Mouse (Mus musculus) liver, embryonic 12.5 days (tissue): ENCODE data around the gene 1600012H06Rik. TPM values are rescaled to one million over a fixed set of nuclear protein-coding genes. Genes with fewer than 3 reads are reported as not detected.
"Not testable (repeated sequence)": the region's sequence is repeated elsewhere in the genome, so short reads cannot be mapped to it uniquely, and the experiment has no call there.

ENCODE experiments used
- ATAC-seq: fragments of 200-750 bp; cut with Nextera tagmentation; 2 replicates; pipeline ENCODE4 v1.8.0; 2017; ENCODE audit warnings: moderate number of reproducible peaks, mild to moderate bottlenecking, moderate library complexity
- H3K27ac ChIP-seq: fragments of 300-500 bp; sonication (generic); 2 replicates; pipeline ENCODE4 v1.5.1; 2016; ENCODE audit warnings: mild to moderate bottlenecking
- H3K27me3 ChIP-seq: fragments of 300-500 bp; sonication (generic); replicated peaks from 2 replicates; pipeline ENCODE4 v1.6.1; 2016; ENCODE audit warnings: mild to moderate bottlenecking, moderate library complexity
- H3K36me3 ChIP-seq: fragments of 300-500 bp; sonication (generic); 2 replicates; pipeline ENCODE4 v1.6.1; 2016; ENCODE audit warnings: mild to moderate bottlenecking, moderate library complexity
- H3K4me1 ChIP-seq: fragments of 300-500 bp; sonication (generic); 2 replicates; pipeline ENCODE4 v1.6.1; 2016
- H3K4me2 ChIP-seq: fragments of 300-500 bp; sonication (generic); 2 replicates; pipeline ENCODE4 v1.6.1; 2016; ENCODE audit warnings: mild to moderate bottlenecking, moderate library complexity
- H3K4me3 ChIP-seq: fragments of 300-500 bp; sonication (generic); 2 replicates; pipeline ENCODE4 v1.5.1; 2016; ENCODE audit warnings: mild to moderate bottlenecking, moderate library complexity
- H3K9ac ChIP-seq: fragments of 300-500 bp; sonication (generic); 2 replicates; pipeline ENCODE4 v1.6.1; 2016; ENCODE audit warnings: mild to moderate bottlenecking, moderate library complexity
- H3K9me3 ChIP-seq: fragments of 300-500 bp; sonication (generic); replicated peaks from 2 replicates; pipeline ENCODE4 v1.6.1; 2016; ENCODE audit warnings: mild to moderate bottlenecking, moderate library complexity
- WGBS: fragments of 180-500 bp; shearing (Covaris S2); methylation state at CpG from one replicate; pipeline ENCODE4 v1.1.7; 2016; ENCODE audit not compliant: insufficient replicate concordance; 5-methylcytosine and 5-hydroxymethylcytosine counted together
- polyA plus RNA-seq: library from polyadenylated mRNA; unstranded; fragments of >200 nt; fragmentation: Nextera tagmentation; extraction: Ambion mirVana; gene quantifications from 2 replicates; pipeline ENCODE4 v1.2.1, GENCODE M21; 2016

Gene 1600012H06Rik
- polyA plus RNA-seq, 1 experiment from 2014 or later, result 15.3 TPM

DNA sequence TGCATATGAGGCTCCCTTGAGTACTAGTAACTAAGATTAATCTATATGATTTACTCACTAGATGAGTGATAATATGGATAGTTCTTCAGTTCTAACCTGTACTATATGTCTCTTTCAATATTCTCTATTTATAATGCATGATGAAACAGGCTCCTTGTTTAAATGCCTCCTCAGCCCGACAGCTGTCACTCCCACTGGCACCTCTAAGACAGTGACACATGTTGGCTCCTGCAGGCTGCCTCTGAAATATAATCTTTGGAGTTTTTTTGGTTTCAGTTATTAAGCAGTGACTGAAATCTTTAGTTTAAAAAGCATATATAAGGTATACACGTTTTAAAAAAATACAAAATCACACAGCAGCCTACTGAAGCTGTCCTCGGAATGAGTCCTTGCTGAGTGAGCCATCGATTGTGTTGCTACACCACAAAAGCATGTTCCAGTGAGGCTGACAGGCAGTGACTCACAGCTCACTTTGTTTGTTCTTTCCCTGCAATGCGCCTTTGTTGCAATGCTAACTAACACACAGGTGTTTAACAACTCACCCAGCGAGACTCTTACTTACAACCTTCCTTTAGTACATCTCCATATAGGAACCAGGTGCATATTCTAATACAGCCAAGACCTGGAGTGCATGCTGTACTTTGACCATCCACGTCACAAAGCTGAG is 6.3 kb downstream of the 1600012H06Rik start:
- Histone ChIP-seq H3K27ac (no peak overlapping the region), H3K36me3 (peaks cover 91% of the 10 kb centered on the region), H3K9ac (no peak overlapping the region), H3K4me1 (peaks cover 24% of the 10 kb centered on the region), H3K9me3 (no peaks in the 10 kb centered on the region), H3K4me3 (no peak overlapping the region), H3K27me3 (no peaks in the 10 kb centered on the region), H3K4me2 (no peak overlapping the region)
- WGBS, result 80% methylated on average over 7 of the region's 7 CpGs
- ATAC-seq, result no peak

DNA sequence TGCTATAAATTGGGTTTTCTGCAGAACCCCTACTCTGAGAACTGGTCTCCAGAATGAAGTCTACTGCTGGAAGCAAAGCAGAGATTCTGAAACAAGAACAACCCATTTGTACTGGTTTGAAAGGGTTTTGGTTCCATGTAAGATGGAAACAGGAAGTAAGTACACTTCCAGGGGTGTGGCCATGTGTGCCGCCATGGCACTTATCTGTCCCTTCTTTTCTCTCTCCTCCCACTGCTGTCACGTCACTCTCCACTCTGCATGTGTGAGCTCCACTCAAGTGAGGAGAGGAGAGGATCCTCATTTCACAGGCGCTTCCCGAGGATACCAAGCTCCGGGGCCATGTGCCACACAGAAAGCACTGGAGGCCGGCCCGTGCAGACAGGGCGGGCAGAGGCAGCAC is 10.5 kb downstream of the 1600012H06Rik start:
- no peak overlapping the region for H3K9ac ChIP-seq
- no peaks in the 10 kb centered on the region for H3K27me3 ChIP-seq
- WGBS, result 62% methylated on average over 8 of the region's 8 CpGs
- H3K4me3 ChIP-seq, result no peak overlapping the region
- H3K27ac ChIP-seq, result peak overlapping the region; percentile 23; the same call in 1 of the 2 replicates
- peaks cover 32% of the 10 kb centered on the region for H3K4me1 ChIP-seq
- H3K9me3 ChIP-seq, result no peaks in the 10 kb centered on the region
- H3K36me3 ChIP-seq, result peaks cover 86% of the 10 kb centered on the region
- H3K4me2 ChIP-seq, result no peak overlapping the region
- peak; percentile 81 for ATAC-seq

DNA sequence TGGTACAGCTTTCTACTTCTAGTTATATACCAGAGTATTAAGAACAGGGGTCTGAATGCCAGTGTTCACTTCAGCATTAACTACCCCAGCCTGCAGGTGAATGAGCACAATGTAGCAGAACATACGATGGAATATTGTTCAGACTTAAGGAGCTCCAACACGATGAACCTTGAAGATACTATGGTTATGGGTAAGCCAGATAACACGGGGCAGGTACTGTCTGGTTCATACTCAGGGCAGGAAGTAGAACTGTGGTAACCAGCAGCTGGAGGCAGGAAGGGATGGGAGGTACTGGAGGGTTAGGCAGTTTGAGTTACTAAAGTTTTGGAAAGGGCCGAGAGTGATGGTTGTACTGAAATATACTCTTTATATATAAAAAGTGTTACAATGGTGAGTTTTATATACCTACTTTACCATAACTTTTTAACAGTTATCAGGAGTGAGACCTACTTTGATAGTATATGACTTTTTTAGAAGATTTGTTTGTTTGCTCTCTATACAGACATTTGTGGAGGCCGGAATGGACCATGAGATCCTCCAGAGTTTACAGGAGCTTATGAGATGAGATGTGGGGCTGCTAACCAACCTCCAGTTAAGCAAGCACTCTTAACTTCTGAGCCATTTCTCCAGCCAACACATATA is 15.8 kb downstream of the 1600012H06Rik start:
- Histone ChIP-seq H3K4me3 (peak overlapping the region; percentile 84), H3K4me1 (peaks cover 40% of the 10 kb centered on the region), H3K9ac (peak overlapping the region; percentile 48), H3K36me3 (peaks cover 40% of the 10 kb centered on the region), H3K4me2 (peak overlapping the region; percentile 84), H3K9me3 (no peaks in the 10 kb centered on the region), H3K27me3 (no peaks in the 10 kb centered on the region), H3K27ac (0 out of 2 replicates have a peak overlapping the region, but pooled peaks have one; percentile 62)
- 46% methylated on average over 5 of the region's 5 CpGs for WGBS
- ATAC-seq, result no peak

DNA sequence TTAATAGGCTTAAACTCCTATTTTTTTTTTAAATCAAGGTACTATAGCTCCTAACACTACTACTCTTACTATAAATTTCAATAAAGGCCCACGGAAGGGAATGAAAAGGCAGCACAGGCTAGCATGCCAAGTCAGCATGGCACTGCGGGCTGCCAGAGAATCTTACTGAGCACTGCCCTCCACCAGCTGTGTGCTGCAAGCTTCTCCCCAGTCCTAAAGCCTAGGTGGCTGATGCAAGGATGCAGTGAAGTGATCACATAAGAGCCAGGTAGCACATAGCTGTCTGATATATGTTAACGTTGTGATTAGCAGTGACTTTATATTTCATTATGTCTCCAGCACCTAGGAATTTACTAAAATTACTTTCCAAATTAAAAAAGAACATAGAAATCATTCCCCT is 17.0 kb downstream of the 1600012H06Rik start:
- Histone ChIP-seq H3K36me3 (peaks cover 29% of the 10 kb centered on the region), H3K27me3 (no peaks in the 10 kb centered on the region), H3K27ac (peak overlapping the region; percentile 64), H3K9me3 (no peaks in the 10 kb centered on the region), H3K4me1 (peaks cover 35% of the 10 kb centered on the region), H3K4me3 (peak overlapping the region; percentile 84), H3K4me2 (peak overlapping the region; percentile 84), H3K9ac (peak overlapping the region; percentile 70)
- ATAC-seq, result no peak
- WGBS, result 27% methylated on average over 3 of the region's 3 CpGs

DNA sequence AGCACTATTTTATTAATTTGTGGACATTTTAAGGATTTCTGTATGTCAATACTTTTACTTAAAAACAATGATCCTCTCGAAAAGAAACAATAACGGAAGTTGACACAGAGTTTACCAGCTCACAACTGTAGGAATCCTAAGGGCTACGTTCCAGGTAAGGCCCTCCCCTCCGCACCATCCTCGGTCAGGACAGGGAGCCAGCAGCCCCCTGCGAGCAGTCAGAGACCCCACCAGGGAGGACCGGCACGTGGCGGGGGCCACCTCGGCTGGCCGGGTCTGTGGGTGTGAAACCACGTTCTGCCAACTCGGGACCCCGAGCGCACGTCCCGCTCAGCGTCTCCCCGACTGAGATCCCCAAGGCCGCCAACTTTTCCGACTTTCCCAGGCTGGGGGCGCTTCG is 17.5 kb downstream of the 1600012H06Rik start:
- peak overlapping the region; percentile 97 for H3K9ac ChIP-seq
- H3K36me3 ChIP-seq, result peaks cover 28% of the 10 kb centered on the region
- WGBS, result 7% methylated on average over 19 of the region's 23 CpGs
- H3K9me3 ChIP-seq, result no peaks in the 10 kb centered on the region
- H3K27me3 ChIP-seq, result no peaks in the 10 kb centered on the region
- H3K27ac ChIP-seq, result peak overlapping the region; percentile 90
- H3K4me2 ChIP-seq, result peak overlapping the region; percentile 84
- peak; percentile 21; the same call in 1 of the 2 replicates for ATAC-seq
- peak overlapping the region; percentile 84 for H3K4me3 ChIP-seq
- peaks cover 35% of the 10 kb centered on the region for H3K4me1 ChIP-seq

DNA sequence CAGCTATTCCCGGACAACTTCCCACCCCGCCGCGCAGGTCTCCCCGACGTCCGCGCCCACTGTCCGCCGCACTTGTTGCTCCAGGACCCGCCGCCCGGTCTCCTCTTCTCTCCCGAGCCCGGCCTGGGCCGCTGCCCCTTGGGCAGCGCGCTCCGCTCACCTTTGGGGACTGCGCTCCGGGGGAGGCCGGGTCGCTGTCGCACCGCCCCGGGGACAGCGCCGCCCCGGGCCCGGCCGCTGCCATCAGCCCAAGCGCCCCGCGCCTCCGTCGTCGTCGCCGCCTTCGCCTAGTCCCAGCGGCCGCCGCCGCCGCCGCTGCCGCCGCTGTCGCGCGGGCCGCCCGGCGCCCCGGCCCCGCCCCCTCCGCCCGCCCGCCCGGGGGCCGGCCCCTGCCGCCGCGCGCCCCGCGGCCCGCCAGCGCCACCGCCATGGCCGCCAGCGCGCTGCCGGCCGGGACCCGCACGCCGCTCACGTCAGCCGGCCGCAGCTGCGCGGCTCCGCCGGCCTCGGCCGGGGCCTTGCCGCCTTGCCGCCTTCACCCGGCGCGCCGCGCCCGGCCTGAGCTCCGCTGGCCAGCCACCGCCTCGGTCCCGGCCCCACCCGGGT is 18.1 kb downstream of the 1600012H06Rik start, which contains the start of gene Phf10:
Gene Phf10 (minus strand): TSS at position 323 of the 606 bp plus-strand sequence.
- H3K4me2 ChIP-seq, result peak within 1 kb of the TSS; percentile 84
- not testable (repeated sequence) for H3K27me3 ChIP-seq, H3K9me3 ChIP-seq
- H3K4me3 ChIP-seq, result peak within 1 kb of the TSS; percentile 84
- H3K9ac ChIP-seq, result peak within 1 kb of the TSS; percentile 97
- peak; percentile 72 for ATAC-seq
- H3K27ac ChIP-seq, result peak within 1 kb of the TSS; percentile 90
- H3K36me3 ChIP-seq, result peaks cover 25% of the 10 kb centered on the region
- H3K4me1 ChIP-seq, result peaks cover 35% of the 10 kb centered on the region
- WGBS, result under 1% methylated on average over 43 of the region's 100 CpGs

DNA sequence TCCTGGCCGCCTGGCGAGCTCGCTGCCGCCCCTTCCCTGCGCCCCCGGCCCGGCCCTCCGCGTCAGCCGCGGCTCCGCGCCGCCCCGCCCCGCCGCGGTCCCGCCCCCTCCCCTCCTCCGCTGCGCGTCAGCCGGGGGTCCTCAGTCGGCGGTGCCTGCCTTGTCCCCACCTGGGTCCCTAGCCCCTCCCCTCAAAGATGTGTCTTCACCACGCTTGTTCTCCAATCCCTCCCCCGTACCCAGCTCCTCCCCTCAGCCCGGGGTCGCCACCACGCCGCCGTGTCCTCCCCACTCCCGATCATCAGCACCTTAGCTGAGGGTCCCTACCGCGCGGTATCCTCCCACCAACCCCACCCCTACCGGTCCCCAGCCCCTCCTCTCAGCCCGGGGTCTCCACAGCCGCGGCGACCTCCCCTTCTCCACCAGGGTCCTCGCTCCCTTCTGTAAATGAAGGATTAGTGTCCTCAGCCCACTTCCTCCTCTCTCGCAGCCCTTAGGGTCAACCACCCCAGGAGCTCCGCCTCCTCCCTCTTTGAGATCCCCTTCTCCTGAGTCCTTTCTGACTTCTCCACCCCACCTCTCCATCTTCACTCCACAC is 18.7 kb downstream of the 1600012H06Rik start:
- ATAC-seq, result peak; percentile 65
- not testable (repeated sequence) for H3K4me3 ChIP-seq, H3K9ac ChIP-seq, H3K27me3 ChIP-seq, H3K4me2 ChIP-seq, H3K9me3 ChIP-seq, H3K27ac ChIP-seq
- Histone ChIP-seq H3K4me1 (peaks cover 30% of the 10 kb centered on the region), H3K36me3 (peaks cover 19% of the 10 kb centered on the region)
- WGBS, result no CpG with 5 or more reads among the region's 44 CpGs

DNA sequence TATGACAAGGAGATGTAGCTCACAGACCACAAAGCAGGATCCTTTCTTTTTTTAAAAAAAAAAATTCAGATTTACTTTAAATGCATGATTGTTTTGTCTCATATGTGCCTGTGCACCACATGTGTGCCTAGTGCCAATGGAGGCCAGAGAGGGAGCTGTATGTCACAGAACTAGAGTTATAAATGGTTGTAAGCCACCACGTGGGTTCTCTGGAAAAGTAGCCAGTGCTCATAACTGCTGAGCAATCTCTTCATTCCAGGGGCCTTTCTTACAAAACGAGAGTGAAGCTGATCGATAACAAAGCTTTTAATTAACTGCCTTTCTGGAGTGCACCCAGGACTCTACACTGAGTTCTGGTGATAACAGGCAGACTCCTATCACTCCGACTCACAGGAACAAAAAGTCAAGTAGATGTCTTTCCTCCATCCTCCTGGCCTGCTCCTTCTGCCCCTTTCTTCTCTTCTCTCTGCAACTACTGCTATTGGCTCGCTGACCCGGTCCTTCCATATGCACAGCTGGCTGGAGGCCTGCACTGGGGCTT is 25.5 kb downstream of the 1600012H06Rik start:
- not testable (repeated sequence) for H3K27ac ChIP-seq, H3K4me2 ChIP-seq, H3K36me3 ChIP-seq, H3K9ac ChIP-seq, H3K27me3 ChIP-seq, H3K4me1 ChIP-seq, H3K4me3 ChIP-seq, H3K9me3 ChIP-seq
- WGBS, result no CpG with 5 or more reads among the region's 6 CpGs
- ATAC-seq, result peak; percentile 84

DNA sequence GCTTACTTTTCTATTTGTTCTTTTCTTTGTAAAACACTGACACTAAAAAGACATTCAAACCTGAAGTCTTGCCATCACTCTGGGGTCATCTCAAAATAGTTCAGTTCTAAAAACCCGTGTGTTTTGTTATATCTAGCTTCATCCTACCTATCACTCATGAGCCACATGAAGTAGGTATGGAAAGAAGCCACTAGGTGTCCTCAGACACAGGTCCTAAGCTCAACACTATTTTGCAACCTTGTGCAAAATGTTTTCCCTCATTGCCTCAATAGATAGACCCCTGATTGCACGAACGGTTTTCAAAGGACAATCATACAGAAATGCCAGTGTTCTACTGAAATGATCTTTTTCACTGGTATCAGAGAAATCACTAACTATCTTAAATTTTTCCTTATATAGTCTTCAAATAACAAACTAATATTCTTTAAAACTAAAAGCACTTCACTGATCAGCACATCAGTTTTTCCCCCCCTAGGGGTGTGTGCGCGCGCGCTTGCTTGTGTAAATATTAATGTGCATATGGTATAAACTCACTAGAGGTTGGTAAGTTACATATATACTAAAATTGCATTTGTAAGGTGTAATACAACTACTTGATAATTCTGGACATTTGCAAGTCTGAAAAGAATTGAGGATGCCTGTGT is 34.9 kb downstream of the 1600012H06Rik start:
- Histone ChIP-seq H3K4me3 (0 out of 2 replicates have a peak overlapping the region, but pooled peaks have one; percentile 32), H3K4me2 (peak overlapping the region; percentile 43; the same call in 1 of the 2 replicates)

DNA sequence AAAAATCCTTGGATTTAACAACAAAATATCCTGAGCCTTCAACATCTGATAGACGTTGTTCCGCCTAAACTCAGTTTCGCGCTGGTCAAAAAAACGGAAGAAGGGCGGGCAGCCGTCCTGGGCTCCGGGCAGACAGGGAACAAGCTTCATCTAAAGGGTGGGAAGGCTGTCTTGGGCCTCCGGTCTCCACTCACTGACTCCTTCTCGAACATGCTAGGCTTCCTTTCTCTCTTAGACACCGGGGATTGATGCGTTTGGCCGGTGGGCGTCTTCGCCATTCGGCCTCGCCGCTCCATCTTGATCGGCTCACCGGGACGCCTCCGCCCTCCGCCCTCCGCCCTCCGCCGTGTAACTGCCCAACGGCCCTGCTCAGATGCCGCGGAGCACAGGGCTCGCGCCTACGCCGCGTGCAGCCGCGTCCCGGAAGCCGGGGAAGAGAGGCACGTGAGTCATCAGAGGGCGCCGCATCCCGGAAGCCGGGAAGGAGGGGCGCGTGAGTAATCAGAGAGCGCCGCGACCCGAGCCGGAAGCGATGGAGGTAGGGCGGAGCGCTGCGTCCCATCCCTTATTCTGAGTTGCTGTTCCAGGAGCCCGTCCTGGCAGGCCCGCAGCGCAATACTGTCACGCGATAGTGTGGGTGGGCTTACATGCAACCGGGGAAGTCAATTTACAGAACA is 35.5 kb downstream of the 1600012H06Rik start, which contains the start of the genes 9030025P20Rik and Gm3417:
Gene 9030025P20Rik (plus strand): TSS at position 107 of the 677 bp plus-strand sequence.
Gene Gm3417 (minus strand): TSS at position 429 of the 677 bp plus-strand sequence.
- 0 out of 2 replicates have a peak within 1 kb of the TSS, but pooled peaks have one; percentile 32 for H3K4me3 ChIP-seq

More for the DNA sequence above, 34.9 kb downstream of the 1600012H06Rik start:
- H3K9me3 ChIP-seq, H3K36me3 ChIP-seq, H3K27me3 ChIP-seq, H3K27ac ChIP-seq, H3K9ac ChIP-seq, H3K4me1 ChIP-seq: not testable (repeated sequence)
- 4% methylated on average over 4 of the region's 7 CpGs for WGBS
- peak; percentile 26; the same call in 1 of the 2 replicates for ATAC-seq

More for the DNA sequence above, 35.5 kb downstream of the 1600012H06Rik start, which contains the start of the genes 9030025P20Rik and Gm3417:
- peak; percentile 95 for ATAC-seq
- no CpG with 5 or more reads among the region's 60 CpGs for WGBS
- H3K27me3 ChIP-seq, H3K4me1 ChIP-seq, H3K9me3 ChIP-seq, H3K27ac ChIP-seq, H3K36me3 ChIP-seq, H3K9ac ChIP-seq: not testable (repeated sequence)
- H3K4me2 ChIP-seq, result peak within 1 kb of the TSS; percentile 43; the same call in 1 of the 2 replicates
